Comparison of ENCODE assay signal across 8 mouse cellular contexts in genomic region chr9:108337848-108338550, GRCm38 (mm10). TPM values are rescaled to one million over a fixed set of nuclear protein-coding genes. Genes with fewer than 3 reads are reported as not detected.
DNase-seq lines count a peak whose midpoint lies in the region; ATAC-seq and TF ChIP-seq lines count a peak whose summit lies in the region.
"Had no signal": no experiment of that assay in that cellular context is flagged by ENCODE, and none has a peak within 500 bp of the region (broad histone marks: within the 10 kb centered on the region; RNA-seq: fewer than 3 reads in every experiment).

No protein-coding gene starts in this region.

- ATAC-seq in lung, postnatal 0 days = no peak
- ATAC-seq in limb, embryonic 14.5 days (ENCODE audit: low FRiP score, low read depth) = no peak
- no peak for ATAC-seq in stomach, embryonic 16.5 days (ENCODE audit: insufficient read depth, low FRiP score)

- H3K9ac ChIP-seq in lung, postnatal 0 days (replicated peaks; ENCODE audit: low read depth) = no peak overlapping the region
- peak overlapping the region; percentile 84; the same call in 1 of the 2 replicates for H3K9ac ChIP-seq in limb, embryonic 14.5 days (ENCODE audit: low read depth, low read length, severe bottlenecking)
- peak overlapping the region; percentile 98 for H3K9ac ChIP-seq in stomach, embryonic 16.5 days (ENCODE audit: low read length)

- H3K27ac ChIP-seq in lung, postnatal 0 days (ENCODE audit: low read length) = peak overlapping the region; percentile 98
- peak overlapping the region; percentile 92 for H3K27ac ChIP-seq in forebrain, embryonic 10.5 days
- peak overlapping the region; percentile 95 for H3K27ac ChIP-seq in limb, embryonic 14.5 days (replicated peaks; ENCODE audit: low read depth, low read length)
- H3K27ac ChIP-seq in stomach, embryonic 16.5 days (ENCODE audit: low read length) = peak overlapping the region; percentile 99

- 53% methylated on average over 10 of the region's 10 CpGs for WGBS in lung, postnatal 0 days
- 70% methylated on average over 10 of the region's 10 CpGs for WGBS in forebrain, embryonic 10.5 days
- 69% methylated on average over 10 of the region's 10 CpGs for WGBS in limb, embryonic 14.5 days
- 71% methylated on average over 10 of the region's 10 CpGs for WGBS in stomach, embryonic 16.5 days

- TF ChIP-seq POLR2A in limb, embryonic 14.5 days (IDR thresholded peaks at IDR 0.05; ENCODE audit: borderline replicate concordance, extremely low read depth, insufficient read depth, insufficient read length) = no peak

- H3K9me3 ChIP-seq in lung, postnatal 0 days (ENCODE audit: low read length) = no peaks in the 10 kb centered on the region
- no peaks in the 10 kb centered on the region for H3K9me3 ChIP-seq in forebrain, embryonic 10.5 days
- no peaks in the 10 kb centered on the region for H3K9me3 ChIP-seq in limb, embryonic 14.5 days (ENCODE audit: control insufficient read depth, low read length)
- no peaks in the 10 kb centered on the region for H3K9me3 ChIP-seq in stomach, embryonic 16.5 days (replicated peaks; ENCODE audit: control insufficient read depth, low read length)

- no peak for TF ChIP-seq CTCF in lung, postnatal 0 days (IDR thresholded peaks at IDR 0.05)

- peaks cover 17% of the 10 kb centered on the region; the same call in 1 of the 2 replicates for H3K4me1 ChIP-seq in lung, postnatal 0 days (ENCODE audit: insufficient read depth, low read depth, low read length)
- H3K4me1 ChIP-seq in forebrain, embryonic 10.5 days = peaks cover 41% of the 10 kb centered on the region
- peaks cover 16% of the 10 kb centered on the region for H3K4me1 ChIP-seq in limb, embryonic 14.5 days (ENCODE audit: control insufficient read depth, insufficient read depth, low read length)
- H3K4me1 ChIP-seq in stomach, embryonic 16.5 days (ENCODE audit: control insufficient read depth, insufficient read depth, low read length) = peaks cover 40% of the 10 kb centered on the region

- no peak for DNase-seq in lung, postnatal 0 days (ENCODE audit: low spot score)
- DNase-seq in lung, adult 18-20 months = no peak
- no peak for DNase-seq in forebrain, embryonic 10.5 days (ENCODE audit: extremely low spot score, low spot score)
- no peak for DNase-seq in limb, embryonic 14.5 days (ENCODE audit: low spot score)
- DNase-seq in thymus, adult 18-20 months = no peak
- DNase-seq in ovary, postnatal 10 days (ENCODE audit: low spot score) = no peak
- DNase-seq: adrenal gland, adult 2 months had no signal

- no peak for TF ChIP-seq EP300 in lung, postnatal 0 days (IDR thresholded peaks at IDR 0.05)

- peak overlapping the region; percentile 75; the same call in 1 of the 2 replicates for H3K4me2 ChIP-seq in lung, postnatal 0 days (replicated peaks; ENCODE audit: low read depth, low read length)
- peak overlapping the region; percentile 82 for H3K4me2 ChIP-seq in limb, embryonic 14.5 days (replicated peaks; ENCODE audit: low read depth, low read length, severe bottlenecking)
- peak overlapping the region; percentile 83 for H3K4me2 ChIP-seq in stomach, embryonic 16.5 days (ENCODE audit: low read depth, low read length)

- H3K4me3 ChIP-seq in lung, postnatal 0 days (ENCODE audit: low read depth, low read length) = no peak overlapping the region
- H3K4me3 ChIP-seq in forebrain, embryonic 10.5 days = peak overlapping the region; percentile 68
- H3K4me3 ChIP-seq in limb, embryonic 14.5 days (replicated peaks; ENCODE audit: low read length) = no peak overlapping the region
- peak overlapping the region; percentile 83 for H3K4me3 ChIP-seq in stomach, embryonic 16.5 days (replicated peaks; ENCODE audit: low read length)

- peaks cover 17% of the 10 kb centered on the region for H3K36me3 ChIP-seq in lung, postnatal 0 days (ENCODE audit: insufficient read depth, low read length)
- peaks cover 66% of the 10 kb centered on the region for H3K36me3 ChIP-seq in forebrain, embryonic 10.5 days (replicated peaks)
- peaks cover 36% of the 10 kb centered on the region for H3K36me3 ChIP-seq in limb, embryonic 14.5 days (ENCODE audit: control insufficient read depth, insufficient read depth, low read length)
- peaks cover 12% of the 10 kb centered on the region for H3K36me3 ChIP-seq in stomach, embryonic 16.5 days (ENCODE audit: control insufficient read depth, insufficient read depth, low read length)

- no peaks in the 10 kb centered on the region for H3K27me3 ChIP-seq in lung, postnatal 0 days (replicated peaks; ENCODE audit: insufficient read depth, low read length)
- H3K27me3 ChIP-seq in forebrain, embryonic 10.5 days (ENCODE audit: poor library complexity, severe bottlenecking) = no peaks in the 10 kb centered on the region
- H3K27me3 ChIP-seq in limb, embryonic 14.5 days (ENCODE audit: control insufficient read depth, insufficient read depth, low read length) = no peaks in the 10 kb centered on the region
- H3K27me3 ChIP-seq in stomach, embryonic 16.5 days (ENCODE audit: control insufficient read depth, insufficient read depth, low read length) = no peaks in the 10 kb centered on the region

RNA-seq across cellular contexts. Expression of gene Gpx1, which starts 0.7 kb away (rescaled TPM):
- polyA plus RNA-seq in lung, postnatal 0 days (2015; fragmentation: Nextera tagmentation; extraction: Ambion mirVana) = 1,509 and 1,541 TPM in 2 replicates
- 806 and 868 TPM in 2 replicates for polyA plus RNA-seq in forebrain, embryonic 10.5 days (2016; fragmentation: Nextera tagmentation; extraction: Ambion mirVana)
- 476 and 533 TPM in 2 replicates for polyA plus RNA-seq in limb, embryonic 14.5 days (2012; rRNA removed)
- polyA plus RNA-seq in limb, embryonic 14.5 days (2014; fragmentation: Nextera tagmentation; extraction: Ambion mirVana) = 686 and 718 TPM in 2 replicates
- 1,034 and 1,067 TPM in 2 replicates for polyA plus RNA-seq in stomach, embryonic 16.5 days (2015; fragmentation: Nextera tagmentation; extraction: Ambion mirVana)

RNA-seq across cellular contexts. Expression of gene Usp4, which starts 9.7 kb away (rescaled TPM):
- polyA plus RNA-seq in lung, postnatal 0 days (2015; fragmentation: Nextera tagmentation; extraction: Ambion mirVana) = 61.4 and 66.4 TPM in 2 replicates
- polyA plus RNA-seq in forebrain, embryonic 10.5 days (2016; fragmentation: Nextera tagmentation; extraction: Ambion mirVana) = 132 and 133 TPM in 2 replicates
- 86.1 and 86.8 TPM in 2 replicates for polyA plus RNA-seq in limb, embryonic 14.5 days (2012; rRNA removed)
- polyA plus RNA-seq in limb, embryonic 14.5 days (2014; fragmentation: Nextera tagmentation; extraction: Ambion mirVana) = 102 and 107 TPM in 2 replicates
- 92.7 and 113 TPM in 2 replicates for polyA plus RNA-seq in stomach, embryonic 16.5 days (2015; fragmentation: Nextera tagmentation; extraction: Ambion mirVana)

RNA-seq across cellular contexts. Expression of gene Tcta, which starts 32.0 kb away (rescaled TPM):
- 92.9 and 93.1 TPM in 2 replicates for polyA plus RNA-seq in lung, postnatal 0 days (2015; fragmentation: Nextera tagmentation; extraction: Ambion mirVana)
- polyA plus RNA-seq in forebrain, embryonic 10.5 days (2016; fragmentation: Nextera tagmentation; extraction: Ambion mirVana) = 13.4 and 13.8 TPM in 2 replicates
- 36.8 and 41.4 TPM in 2 replicates for polyA plus RNA-seq in limb, embryonic 14.5 days (2012; rRNA removed)
- polyA plus RNA-seq in limb, embryonic 14.5 days (2014; fragmentation: Nextera tagmentation; extraction: Ambion mirVana) = 37.4 and 38.6 TPM in 2 replicates
- 46.8 and 46.9 TPM in 2 replicates for polyA plus RNA-seq in stomach, embryonic 16.5 days (2015; fragmentation: Nextera tagmentation; extraction: Ambion mirVana)

RNA-seq across cellular contexts. Expression of gene Rhoa, which starts 32.1 kb away (rescaled TPM):
- polyA plus RNA-seq in lung, postnatal 0 days (2015; fragmentation: Nextera tagmentation; extraction: Ambion mirVana) = 582 and 634 TPM in 2 replicates
- 257 and 290 TPM in 2 replicates for polyA plus RNA-seq in forebrain, embryonic 10.5 days (2016; fragmentation: Nextera tagmentation; extraction: Ambion mirVana)
- polyA plus RNA-seq in limb, embryonic 14.5 days (2012; rRNA removed) = 214 and 240 TPM in 2 replicates
- polyA plus RNA-seq in limb, embryonic 14.5 days (2014; fragmentation: Nextera tagmentation; extraction: Ambion mirVana) = 296 and 326 TPM in 2 replicates
- 493 and 511 TPM in 2 replicates for polyA plus RNA-seq in stomach, embryonic 16.5 days (2015; fragmentation: Nextera tagmentation; extraction: Ambion mirVana)

RNA-seq across cellular contexts. Expression of gene Amt, which starts 41.3 kb away (rescaled TPM):
- 9.2 and 9.8 TPM in 2 replicates for polyA plus RNA-seq in lung, postnatal 0 days (2015; fragmentation: Nextera tagmentation; extraction: Ambion mirVana)
- 34.8 and 40.0 TPM in 2 replicates for polyA plus RNA-seq in forebrain, embryonic 10.5 days (2016; fragmentation: Nextera tagmentation; extraction: Ambion mirVana)
- 28.2 and 29.7 TPM in 2 replicates for polyA plus RNA-seq in limb, embryonic 14.5 days (2012; rRNA removed)
- 6.9 and 7.0 TPM in 2 replicates for polyA plus RNA-seq in limb, embryonic 14.5 days (2014; fragmentation: Nextera tagmentation; extraction: Ambion mirVana)
- polyA plus RNA-seq in stomach, embryonic 16.5 days (2015; fragmentation: Nextera tagmentation; extraction: Ambion mirVana) = 18.8 and 21.6 TPM in 2 replicates

Comparison
In these comparisons a context has a peak if more than half of its experiments do, and no peak if none do; other contexts are left out.
1. H3K4me3 ChIP-seq: peak in forebrain, embryonic 10.5 days (single experiment) and stomach, embryonic 16.5 days (single experiment); none in lung, postnatal 0 days (single experiment) and limb, embryonic 14.5 days (single experiment).
2. Peak in every context shown above with its lines, with median percentiles within 50 percentile points of each other: H3K27ac ChIP-seq and H3K4me2 ChIP-seq.